Mouse (Mus musculus) T-cell, adult 66 days (primary cell): Measurements from ENCODE around the gene Plppr1. TPM values are rescaled to one million over a fixed set of nuclear protein-coding genes. Genes with fewer than 3 reads are reported as not detected.

Experiments used
- total RNA-seq, 2 experiments: library from RNA; stranded (reverse); gene quantifications; 3 replicates in 1 of 2; 4 replicates in 1 of 2; pipeline ENCODE4 v1.2.4; 2023

Gene Plppr1
- not detected for total RNA-seq

GRCm38 (mm10) chr4:49059021-49059401, at the start of gene Plppr1:
Plppr1 (plus strand) TSS chr4:49059273.

